Mouse (Mus musculus): ENCODE data around the gene Dusp28.

DNA sequence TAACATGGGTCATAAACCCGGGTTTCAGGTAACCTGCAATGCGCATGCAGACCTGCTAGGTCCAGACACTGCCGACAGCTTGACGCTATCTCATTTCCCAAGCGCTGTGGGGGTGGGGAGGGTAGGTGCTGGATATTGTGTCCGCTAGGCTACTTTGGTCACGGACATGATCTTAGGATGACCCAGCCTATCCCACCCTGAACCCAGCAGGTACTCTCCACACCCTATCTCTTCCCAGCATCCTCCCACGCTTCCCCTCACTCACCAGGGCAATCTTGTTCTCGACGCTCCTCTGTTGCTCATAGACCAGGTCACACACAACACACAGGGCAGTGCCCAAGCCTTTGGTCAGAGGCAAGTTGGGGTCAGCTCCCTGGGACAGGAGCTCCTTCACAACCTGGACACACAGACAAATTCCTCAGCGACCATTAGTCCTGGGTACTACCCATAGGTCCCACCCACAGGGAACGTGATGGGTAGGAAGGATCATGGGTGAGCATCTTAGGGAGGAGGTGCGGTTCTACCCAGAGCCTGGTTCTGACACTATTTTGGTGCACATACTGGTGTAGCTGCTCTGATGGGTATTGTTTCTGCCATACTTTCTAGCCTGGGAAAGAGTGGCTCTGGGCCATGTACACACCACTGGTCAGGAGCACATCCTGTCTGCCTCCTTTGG, 28.6 kb upstream of the Dusp28 start:
- TF ChIP-seq CTCF (conservative IDR thresholded peaks at IDR 0.05; ENCODE audit: low read length) = no peak
- no peak for TF ChIP-seq POU5F1 (IDR thresholded peaks at IDR 0.05; ENCODE audit: borderline replicate concordance, low read length)
